Mouse (Mus musculus) megakaryocyte, embryonic 14.5 days (primary cell): ENCODE results near the gene Plscr2.

ENCODE experiments used
- FLI1 ChIP-seq: IDR thresholded peaks from 2 replicates; pipeline ENCODE4 v1.6.1; 2012; ENCODE audit warnings: low read length, inconsistent platforms, mixed read lengths
- GATA1 ChIP-seq: IDR thresholded peaks from 3 replicates; pipeline ENCODE4 v1.6.1; 2012; ENCODE audit warnings: mixed read lengths, low read length, inconsistent platforms, borderline replicate concordance

GRCm38 (mm10) chr9:92267732-92268131, 7.7 kb upstream of the Plscr2 start:
- TF ChIP-seq GATA1 (no peak), FLI1 (no peak)
